Mouse (Mus musculus): Measurements from ENCODE around the gene Morn3. TPM values are rescaled to one million over a fixed set of nuclear protein-coding genes. Genes with fewer than 3 reads are reported as not detected.
A peak's percentile ranks its signal among the peaks of the same experiment; 100 is the strongest.
"Not testable (repeated sequence)": the region's sequence is repeated elsewhere in the genome, so short reads cannot be mapped to it uniquely, and the experiment has no call there.

The Morn3 gene
- polyA plus RNA-seq, 1 experiment from 2014 or later, result 0.79 TPM

- no peaks in the 10 kb centered on the region for H3K36me3 ChIP-seq (ENCODE audit: poor library complexity, severe bottlenecking)
- peak; percentile 76 for ATAC-seq
- peak overlapping the region; percentile 79 for H3K9ac ChIP-seq
- H3K4me2 ChIP-seq, result peak overlapping the region; percentile 98
- H3K27me3 ChIP-seq, result peaks cover 3% of the 10 kb centered on the region; the same call in 1 of the 2 replicates
- no peak overlapping the region for H3K27ac ChIP-seq
- H3K4me1 ChIP-seq, result peaks cover 25% of the 10 kb centered on the region
- H3K4me3 ChIP-seq, result peak overlapping the region; percentile 70
- H3K9me3 ChIP-seq (replicated peaks), result no peaks in the 10 kb centered on the region; the same call in 1 of the 2 replicates
- 4% methylated on average over 35 of the region's 35 CpGs for WGBS
Measured at GRCm38 (mm10) chr5:123076419-123077281, 29.8 kb upstream of the Morn3 start.

- ATAC-seq, result peak; percentile 95
- 9% methylated on average over 45 of the region's 45 CpGs for WGBS
- H3K4me3 ChIP-seq, result peak overlapping the region; percentile 70
- peaks cover 25% of the 10 kb centered on the region for H3K4me1 ChIP-seq
- H3K27ac ChIP-seq, result no peak overlapping the region
- no peaks in the 10 kb centered on the region for H3K36me3 ChIP-seq (ENCODE audit: poor library complexity, severe bottlenecking)
- H3K27me3 ChIP-seq, result peaks cover 3% of the 10 kb centered on the region; the same call in 1 of the 2 replicates
- H3K4me2 ChIP-seq, result peak overlapping the region; percentile 98
- peak overlapping the region; percentile 79 for H3K9ac ChIP-seq
- no peaks in the 10 kb centered on the region; the same call in 1 of the 2 replicates for H3K9me3 ChIP-seq (replicated peaks)
Measured at GRCm38 (mm10) chr5:123075576-123076418, 29.0 kb upstream of the Morn3 start.

GRCm38 (mm10) chr5:123068714-123069113, 21.9 kb upstream of the Morn3 start:
- 93% methylated on average over 2 of the region's 2 CpGs for WGBS
- Histone ChIP-seq H3K9me3 (replicated peaks) (no peaks in the 10 kb centered on the region), H3K4me1 (no peaks in the 10 kb centered on the region), H3K4me3 (no peak overlapping the region), H3K36me3 (ENCODE audit: poor library complexity, severe bottlenecking) (no peaks in the 10 kb centered on the region), H3K4me2 (no peak overlapping the region), H3K9ac (no peak overlapping the region), H3K27me3 (no peaks in the 10 kb centered on the region), H3K27ac (no peak overlapping the region)
- no peak for ATAC-seq

DNA sequence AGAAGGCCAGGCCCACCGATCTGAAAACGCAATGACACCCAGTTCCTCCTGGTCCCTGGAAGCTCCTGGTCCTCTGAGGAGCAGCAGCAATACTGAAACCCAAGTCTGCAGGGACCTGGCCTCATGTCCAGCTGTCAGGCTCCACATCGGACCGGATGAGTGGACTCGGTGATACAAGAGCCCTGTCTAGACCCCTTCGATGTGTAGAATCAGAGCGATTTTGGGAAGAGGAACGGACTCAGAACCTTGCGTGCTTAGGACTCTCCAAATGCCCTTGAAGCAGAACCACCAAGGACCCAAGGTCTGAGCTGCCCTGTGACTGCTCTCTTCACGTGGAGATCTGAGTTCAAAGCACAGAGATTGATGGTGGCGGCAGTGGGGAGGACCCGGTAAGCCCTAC, 21.3 kb upstream of the Morn3 start, which contains the start of gene Tmem120b:
TSS of gene Tmem120b (plus strand) at position 301 of the 400 bp plus-strand sequence.
- Histone ChIP-seq H3K4me2 (no peak within 1 kb of the TSS), H3K36me3 (ENCODE audit: poor library complexity, severe bottlenecking) (no peaks in the 10 kb centered on the region), H3K27ac (no peak within 1 kb of the TSS), H3K9me3 (replicated peaks) (no peaks in the 10 kb centered on the region), H3K4me3 (no peak within 1 kb of the TSS), H3K9ac (no peak within 1 kb of the TSS), H3K27me3 (no peaks in the 10 kb centered on the region), H3K4me1 (no peaks in the 10 kb centered on the region)
- 91% methylated on average over 12 of the region's 12 CpGs for WGBS
- no peak for ATAC-seq

GRCm38 (mm10) chr5:123067395-123067995, 20.7 kb upstream of the Morn3 start:
- ATAC-seq, result no peak
- Histone ChIP-seq H3K4me3 (no peak overlapping the region), H3K9ac (no peak overlapping the region), H3K36me3 (ENCODE audit: poor library complexity, severe bottlenecking) (no peaks in the 10 kb centered on the region), H3K4me1 (no peaks in the 10 kb centered on the region), H3K9me3 (replicated peaks) (no peaks in the 10 kb centered on the region), H3K27ac (no peak overlapping the region), H3K4me2 (no peak overlapping the region), H3K27me3 (no peaks in the 10 kb centered on the region)
- 33% methylated on average over 6 of the region's 6 CpGs for WGBS

GRCm38 (mm10) chr5:123064207-123064606, 17.4 kb upstream of the Morn3 start:
- WGBS, result 27% methylated on average over 6 of the region's 6 CpGs
- H3K4me1 ChIP-seq, result no peaks in the 10 kb centered on the region
- no peak overlapping the region for H3K9ac ChIP-seq
- no peak overlapping the region for H3K4me3 ChIP-seq
- H3K4me2 ChIP-seq, result no peak overlapping the region
- no peaks in the 10 kb centered on the region for H3K27me3 ChIP-seq
- H3K9me3 ChIP-seq (replicated peaks), result no peaks in the 10 kb centered on the region
- no peak overlapping the region for H3K27ac ChIP-seq
- H3K36me3 ChIP-seq (ENCODE audit: poor library complexity, severe bottlenecking), result no peaks in the 10 kb centered on the region
- ATAC-seq, result no peak; the same call in 1 of the 2 replicates

- Histone ChIP-seq H3K4me1 (0 out of 2 replicates have a peak, but pooled peaks cover 4% of the 10 kb centered on the region), H3K27ac (no peak overlapping the region), H3K36me3 (ENCODE audit: poor library complexity, severe bottlenecking) (no peaks in the 10 kb centered on the region), H3K4me2 (no peak overlapping the region), H3K9ac (no peak overlapping the region), H3K9me3 (replicated peaks) (no peaks in the 10 kb centered on the region), H3K4me3 (no peak overlapping the region), H3K27me3 (no peaks in the 10 kb centered on the region)
- ATAC-seq, result no peak
- 90% methylated on average over 3 of the region's 3 CpGs for WGBS
Measured at GRCm38 (mm10) chr5:123063141-123063540, 16.3 kb upstream of the Morn3 start.

DNA sequence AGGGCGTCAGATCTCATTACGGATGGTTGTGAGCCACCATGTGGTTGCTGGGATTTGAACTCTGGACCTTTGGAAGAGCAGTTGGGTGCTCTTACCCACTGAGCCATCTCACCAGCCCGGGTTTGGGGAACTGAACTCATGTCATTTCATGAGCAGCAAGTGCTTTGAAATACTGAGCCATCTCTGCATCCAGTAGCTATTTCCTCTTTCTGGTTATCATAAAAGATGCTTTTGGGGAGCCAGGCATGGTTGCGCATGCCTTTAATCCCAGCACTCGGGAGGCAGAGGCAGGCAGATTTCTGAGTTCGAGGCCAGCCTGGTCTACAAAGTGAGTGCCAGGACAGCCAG, 14.6 kb upstream of the Morn3 start:
- not testable (repeated sequence) for H3K4me1 ChIP-seq; H3K27ac ChIP-seq; H3K9ac ChIP-seq; H3K4me2 ChIP-seq; H3K4me3 ChIP-seq; H3K36me3 ChIP-seq (ENCODE audit: poor library complexity, severe bottlenecking); H3K9me3 ChIP-seq (replicated peaks); ATAC-seq; H3K27me3 ChIP-seq
- WGBS, result 83% methylated on average over 6 of the region's 6 CpGs

GRCm38 (mm10) chr5:123060706-123061401, 14.0 kb upstream of the Morn3 start:
- no peak overlapping the region for H3K4me2 ChIP-seq
- no peak overlapping the region for H3K4me3 ChIP-seq
- H3K36me3 ChIP-seq (ENCODE audit: poor library complexity, severe bottlenecking), result no peaks in the 10 kb centered on the region
- no peak for ATAC-seq
- WGBS, result 85% methylated on average over 9 of the region's 9 CpGs
- 0 out of 2 replicates have a peak, but pooled peaks cover 4% of the 10 kb centered on the region for H3K4me1 ChIP-seq
- no peaks in the 10 kb centered on the region for H3K9me3 ChIP-seq (replicated peaks)
- H3K27me3 ChIP-seq, result no peaks in the 10 kb centered on the region
- peak overlapping the region; percentile 0; the same call in 1 of the 2 replicates for H3K9ac ChIP-seq
- no peak overlapping the region for H3K27ac ChIP-seq

DNA sequence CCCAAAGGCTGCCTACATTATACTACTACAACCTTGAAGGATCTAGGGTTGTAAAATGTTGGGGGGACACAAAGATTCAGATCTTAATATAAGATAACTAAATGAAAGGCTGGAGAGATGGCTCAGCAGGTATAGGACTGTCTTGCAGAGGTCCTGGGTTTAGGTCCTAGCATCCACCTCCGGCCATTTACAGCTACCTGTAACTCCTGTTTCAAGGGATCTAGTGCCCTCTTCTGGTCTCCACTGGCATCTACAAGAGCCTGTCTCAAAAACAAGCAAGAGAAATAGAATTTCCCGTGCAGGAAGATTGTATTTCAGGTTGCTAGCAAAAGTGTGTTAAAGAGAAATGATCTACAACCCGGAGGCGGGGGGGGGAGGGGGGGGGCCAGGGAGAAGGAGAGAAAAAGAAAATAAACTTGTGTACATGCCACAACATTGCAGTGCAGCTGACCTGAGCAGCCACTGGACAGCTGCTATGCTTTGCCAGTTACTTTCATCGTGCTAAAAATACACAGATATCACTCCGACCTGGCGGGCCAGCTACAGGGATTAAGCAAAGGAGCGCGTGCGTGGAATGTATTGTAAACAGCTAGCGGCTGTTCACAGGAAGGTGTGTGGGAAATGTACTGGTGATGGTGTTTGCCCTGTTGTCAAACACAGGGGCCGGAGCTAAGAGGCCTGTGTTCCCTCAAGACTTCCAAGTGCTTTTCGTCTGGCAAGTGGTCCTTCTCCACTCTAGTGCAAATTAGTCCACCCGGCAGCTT, 13.1 kb upstream of the Morn3 start:
- H3K4me3 ChIP-seq, result no peak overlapping the region
- H3K27me3 ChIP-seq, result no peaks in the 10 kb centered on the region
- WGBS, result 42% methylated on average over 14 of the region's 14 CpGs
- peak overlapping the region; percentile 0; the same call in 1 of the 2 replicates for H3K9ac ChIP-seq
- no peaks in the 10 kb centered on the region for H3K9me3 ChIP-seq (replicated peaks)
- H3K36me3 ChIP-seq (ENCODE audit: poor library complexity, severe bottlenecking), result no peaks in the 10 kb centered on the region
- H3K4me1 ChIP-seq, result 0 out of 2 replicates have a peak, but pooled peaks cover 4% of the 10 kb centered on the region
- H3K27ac ChIP-seq, result no peak overlapping the region
- no peak for ATAC-seq
- no peak overlapping the region for H3K4me2 ChIP-seq
